Mouse (Mus musculus): Measurements from ENCODE around the gene Ap4b1.

- TF ChIP-seq CTCF (IDR thresholded peaks at IDR 0.05; ENCODE audit: low read depth, low read length), result no peak
- no peak for TF ChIP-seq POLR2A (IDR thresholded peaks at IDR 0.05; ENCODE audit: extremely low read depth, insufficient read depth, low read length)
These were observed 23.1 kb downstream of the Ap4b1 start, which contains the start of gene Bcl2l15 for GRCm38 (mm10) chr3:103832426-103832825.

All from liver, adult 2 months (tissue).